Mouse (Mus musculus): ENCODE data around the gene Mdm2. TPM values are rescaled to one million over a fixed set of nuclear protein-coding genes. Genes with fewer than 3 reads are reported as not detected.
A peak's percentile ranks its signal among the peaks of the same experiment; 100 is the strongest.

Gene Mdm2
- polyA plus RNA-seq, 1 experiment from 2014 or later = 55.3 TPM

- peaks cover 73% of the 10 kb centered on the region for H3K36me3 ChIP-seq (ENCODE audit: control insufficient read depth, insufficient read depth)
- peak; percentile 45; the same call in 1 of the 2 replicates for ATAC-seq (replicated peaks; ENCODE audit: extremely low read depth, insufficient read depth, low FRiP score)
These were observed 44.7 kb upstream of the Mdm2 start for GRCm38 (mm10) chr10:117755086-117755798.

DNA sequence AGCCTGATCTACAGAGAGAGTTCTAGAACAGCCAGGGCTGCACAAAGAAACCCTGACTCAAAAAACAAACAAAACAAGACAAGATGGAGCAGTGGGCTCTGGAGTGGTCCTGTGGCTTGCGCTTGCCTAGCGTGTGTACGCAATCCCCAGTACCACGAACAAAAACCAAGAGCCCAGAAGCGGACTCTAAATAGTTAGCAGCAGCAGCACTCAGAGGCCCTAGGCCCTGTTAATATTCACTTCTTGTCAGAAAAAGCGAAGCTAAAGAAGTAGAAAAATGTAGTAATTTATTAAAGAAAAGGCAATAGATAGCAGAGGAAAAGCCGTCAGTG is 44.0 kb upstream of the Mdm2 start:
- peak overlapping the region; percentile 16; the same call in 1 of the 2 replicates for H3K27ac ChIP-seq (ENCODE audit: low read length)
- H3K27me3 ChIP-seq (ENCODE audit: control insufficient read depth, insufficient read depth, low read length) = no peaks in the 10 kb centered on the region
- 94% methylated on average over 7 of the region's 7 CpGs for WGBS
- H3K4me3 ChIP-seq (ENCODE audit: low read length) = no peak overlapping the region
- H3K9me3 ChIP-seq (replicated peaks; ENCODE audit: control insufficient read depth, low read length) = no peaks in the 10 kb centered on the region; the same call in 1 of the 2 replicates
- H3K9ac ChIP-seq (ENCODE audit: low read length) = no peak overlapping the region
- no peaks in the 10 kb centered on the region for H3K4me1 ChIP-seq (ENCODE audit: control insufficient read depth, insufficient read depth, low read length)
- no peak for ATAC-seq (replicated peaks; ENCODE audit: extremely low read depth, insufficient read depth, low FRiP score)
- H3K36me3 ChIP-seq (ENCODE audit: control insufficient read depth, insufficient read depth) = peaks cover 73% of the 10 kb centered on the region
- H3K4me2 ChIP-seq (ENCODE audit: low read depth, low read length) = no peak overlapping the region

More at GRCm38 (mm10) chr10:117755086-117755798, 44.7 kb upstream of the Mdm2 start:
- no peak overlapping the region for H3K9ac ChIP-seq (ENCODE audit: low read length)
- no peak overlapping the region for H3K4me3 ChIP-seq (ENCODE audit: low read length)
- no peaks in the 10 kb centered on the region for H3K4me1 ChIP-seq (ENCODE audit: control insufficient read depth, insufficient read depth, low read length)
- H3K27ac ChIP-seq (ENCODE audit: low read length) = peak overlapping the region; percentile 30; the same call in 1 of the 2 replicates
- WGBS = 82% methylated on average over 13 of the region's 13 CpGs
- no peaks in the 10 kb centered on the region for H3K27me3 ChIP-seq (ENCODE audit: control insufficient read depth, insufficient read depth, low read length)
- no peak overlapping the region for H3K4me2 ChIP-seq (ENCODE audit: low read depth, low read length)
- H3K9me3 ChIP-seq (replicated peaks; ENCODE audit: control insufficient read depth, low read length) = no peaks in the 10 kb centered on the region

DNA sequence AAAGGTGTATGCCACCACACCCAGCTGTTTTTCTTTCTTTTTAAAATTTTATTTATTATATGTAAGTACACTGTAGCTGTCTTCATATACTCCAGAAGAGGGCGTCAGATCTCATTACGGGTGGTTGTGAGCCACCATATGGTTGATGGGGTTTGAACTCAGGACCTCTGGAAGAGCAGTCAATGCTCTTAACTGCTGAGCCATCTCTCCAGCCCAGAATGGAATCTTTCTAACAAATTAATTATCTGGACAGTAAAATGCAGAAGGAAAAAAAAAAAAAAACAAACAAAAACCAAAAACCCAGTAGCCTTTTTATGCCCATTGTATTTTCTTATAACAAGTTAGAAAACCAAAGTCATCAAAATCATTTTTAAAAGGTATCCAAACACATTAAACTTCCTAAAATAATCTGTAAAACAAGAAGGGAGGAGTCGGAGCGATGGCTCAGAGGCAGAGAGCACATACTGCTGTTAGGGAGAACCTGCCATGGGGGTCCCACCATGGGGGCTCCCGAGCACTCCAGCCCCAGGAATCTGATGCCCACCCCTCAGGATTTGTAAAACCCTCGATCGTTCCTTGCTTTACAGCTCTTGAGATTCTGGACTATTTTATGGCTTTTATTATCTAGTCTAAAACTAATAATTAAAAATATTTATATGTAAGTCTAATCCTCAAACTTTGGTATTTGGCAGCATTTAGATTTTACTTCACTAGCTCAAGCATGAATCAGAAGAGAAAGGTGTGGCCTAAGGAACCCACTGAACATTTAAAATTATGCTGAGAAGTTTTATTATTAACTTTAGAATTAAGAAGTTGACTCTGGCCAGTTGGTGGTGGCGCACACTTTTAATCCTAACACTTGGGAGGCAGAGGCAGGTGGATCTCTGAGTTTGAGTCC is 43.4 kb upstream of the Mdm2 start:
- Histone ChIP-seq H3K4me1 (ENCODE audit: control insufficient read depth, insufficient read depth, low read length) (no peaks in the 10 kb centered on the region), H3K36me3 (ENCODE audit: control insufficient read depth, insufficient read depth) (peaks cover 71% of the 10 kb centered on the region), H3K27ac (ENCODE audit: low read length) (no peak overlapping the region), H3K9ac (ENCODE audit: low read length) (no peak overlapping the region), H3K9me3 (replicated peaks; ENCODE audit: control insufficient read depth, low read length) (no peaks in the 10 kb centered on the region; the same call in 1 of the 2 replicates), H3K4me3 (ENCODE audit: low read length) (no peak overlapping the region), H3K27me3 (ENCODE audit: control insufficient read depth, insufficient read depth, low read length) (no peaks in the 10 kb centered on the region), H3K4me2 (ENCODE audit: low read depth, low read length) (no peak overlapping the region)
- no peak for ATAC-seq (replicated peaks; ENCODE audit: extremely low read depth, insufficient read depth, low FRiP score)
- WGBS = 96% methylated on average over 8 of the region's 8 CpGs

DNA sequence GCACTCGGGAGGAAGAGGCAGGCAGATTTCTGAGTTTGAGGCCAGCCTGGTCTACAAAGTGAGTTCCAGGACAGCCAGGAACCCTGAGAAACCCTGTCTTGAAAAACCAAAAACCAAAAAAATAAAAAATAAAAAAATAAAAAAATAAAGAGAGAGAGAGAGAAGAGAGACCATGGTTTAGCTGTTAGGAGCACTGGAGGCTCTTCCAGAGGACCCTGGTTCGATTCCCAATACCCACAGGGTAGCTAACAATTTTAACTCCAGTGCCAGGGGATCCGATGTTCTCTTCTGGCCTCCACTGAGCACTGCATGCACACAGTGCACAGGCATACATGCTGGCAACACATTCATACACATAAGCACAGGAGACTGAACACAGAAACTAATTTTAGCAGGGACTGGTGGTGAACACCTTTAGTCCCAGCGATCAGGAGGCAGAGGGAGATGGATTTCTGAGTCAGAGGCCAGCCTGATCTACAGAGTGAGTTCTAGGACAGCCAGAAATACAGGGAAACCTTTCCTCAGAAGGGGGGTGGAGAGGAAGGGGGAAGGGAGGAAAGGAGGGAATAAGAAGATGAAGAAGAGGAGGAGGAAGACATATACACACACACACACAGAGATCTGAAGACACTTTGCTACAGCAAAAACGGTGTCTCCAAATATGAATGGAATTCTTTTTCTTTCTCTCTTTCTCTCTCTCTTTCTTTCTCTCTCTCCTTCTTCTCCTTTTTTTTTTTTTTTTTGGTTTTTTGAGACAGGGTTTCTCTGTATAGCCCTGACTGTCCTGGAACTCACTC is 42.5 kb upstream of the Mdm2 start:
- peaks cover 64% of the 10 kb centered on the region for H3K36me3 ChIP-seq (ENCODE audit: control insufficient read depth, insufficient read depth)
- H3K9ac ChIP-seq (ENCODE audit: low read length) = no peak overlapping the region
- H3K27ac ChIP-seq (ENCODE audit: low read length) = no peak overlapping the region
- ATAC-seq (replicated peaks; ENCODE audit: extremely low read depth, insufficient read depth, low FRiP score) = no peak
- no peak overlapping the region for H3K4me3 ChIP-seq (ENCODE audit: low read length)
- H3K9me3 ChIP-seq (replicated peaks; ENCODE audit: control insufficient read depth, low read length) = no peaks in the 10 kb centered on the region; the same call in 1 of the 2 replicates
- no peak overlapping the region for H3K4me2 ChIP-seq (ENCODE audit: low read depth, low read length)
- H3K27me3 ChIP-seq (ENCODE audit: control insufficient read depth, insufficient read depth, low read length) = no peaks in the 10 kb centered on the region
- no peaks in the 10 kb centered on the region for H3K4me1 ChIP-seq (ENCODE audit: control insufficient read depth, insufficient read depth, low read length)
- 95% methylated on average over 5 of the region's 5 CpGs for WGBS

- Histone ChIP-seq H3K27ac (ENCODE audit: low read length) (no peak overlapping the region), H3K27me3 (ENCODE audit: control insufficient read depth, insufficient read depth, low read length) (no peaks in the 10 kb centered on the region), H3K9me3 (replicated peaks; ENCODE audit: control insufficient read depth, low read length) (no peaks in the 10 kb centered on the region; the same call in 1 of the 2 replicates), H3K4me3 (ENCODE audit: low read length) (no peak overlapping the region), H3K36me3 (ENCODE audit: control insufficient read depth, insufficient read depth) (peaks cover 57% of the 10 kb centered on the region), H3K9ac (ENCODE audit: low read length) (no peak overlapping the region), H3K4me2 (ENCODE audit: low read depth, low read length) (no peak overlapping the region), H3K4me1 (ENCODE audit: control insufficient read depth, insufficient read depth, low read length) (no peaks in the 10 kb centered on the region)
- ATAC-seq (replicated peaks; ENCODE audit: extremely low read depth, insufficient read depth, low FRiP score) = no peak
- WGBS = 97% methylated on average over 7 of the region's 7 CpGs
These were observed 41.8 kb upstream of the Mdm2 start for GRCm38 (mm10) chr10:117752304-117752821.

- no peaks in the 10 kb centered on the region for H3K4me1 ChIP-seq (ENCODE audit: control insufficient read depth, insufficient read depth, low read length)
- no peak overlapping the region for H3K9ac ChIP-seq (ENCODE audit: low read length)
- H3K27me3 ChIP-seq (ENCODE audit: control insufficient read depth, insufficient read depth, low read length) = no peaks in the 10 kb centered on the region
- peaks cover 51% of the 10 kb centered on the region for H3K36me3 ChIP-seq (ENCODE audit: control insufficient read depth, insufficient read depth)
- no peak overlapping the region for H3K4me2 ChIP-seq (ENCODE audit: low read depth, low read length)
- WGBS = 90% methylated on average over 6 of the region's 6 CpGs
- ATAC-seq (replicated peaks; ENCODE audit: extremely low read depth, insufficient read depth, low FRiP score) = no peak
- no peaks in the 10 kb centered on the region; the same call in 1 of the 2 replicates for H3K9me3 ChIP-seq (replicated peaks; ENCODE audit: control insufficient read depth, low read length)
- no peak overlapping the region for H3K4me3 ChIP-seq (ENCODE audit: low read length)
- H3K27ac ChIP-seq (ENCODE audit: low read length) = no peak overlapping the region
These were observed 41.2 kb upstream of the Mdm2 start for GRCm38 (mm10) chr10:117751744-117752143.

- Histone ChIP-seq H3K27ac (ENCODE audit: low read length) (no peak overlapping the region), H3K4me2 (ENCODE audit: low read depth, low read length) (no peak overlapping the region), H3K4me1 (ENCODE audit: control insufficient read depth, insufficient read depth, low read length) (no peaks in the 10 kb centered on the region), H3K27me3 (ENCODE audit: control insufficient read depth, insufficient read depth, low read length) (no peaks in the 10 kb centered on the region), H3K9me3 (replicated peaks; ENCODE audit: control insufficient read depth, low read length) (no peaks in the 10 kb centered on the region; the same call in 1 of the 2 replicates), H3K9ac (ENCODE audit: low read length) (no peak overlapping the region), H3K4me3 (ENCODE audit: low read length) (no peak overlapping the region), H3K36me3 (ENCODE audit: control insufficient read depth, insufficient read depth) (peaks cover 46% of the 10 kb centered on the region)
- 97% methylated on average over 14 of the region's 14 CpGs for WGBS
- ATAC-seq (replicated peaks; ENCODE audit: extremely low read depth, insufficient read depth, low FRiP score) = no peak
These were observed 40.7 kb upstream of the Mdm2 start for GRCm38 (mm10) chr10:117751282-117751610.

- peaks cover 42% of the 10 kb centered on the region for H3K36me3 ChIP-seq (ENCODE audit: control insufficient read depth, insufficient read depth)
- ATAC-seq (replicated peaks; ENCODE audit: extremely low read depth, insufficient read depth, low FRiP score) = no peak
- no peaks in the 10 kb centered on the region; the same call in 1 of the 2 replicates for H3K9me3 ChIP-seq (replicated peaks; ENCODE audit: control insufficient read depth, low read length)
- H3K27me3 ChIP-seq (ENCODE audit: control insufficient read depth, insufficient read depth, low read length) = no peaks in the 10 kb centered on the region
- H3K4me3 ChIP-seq (ENCODE audit: low read length) = no peak overlapping the region
- WGBS = 96% methylated on average over 5 of the region's 5 CpGs
- H3K4me1 ChIP-seq (ENCODE audit: control insufficient read depth, insufficient read depth, low read length) = no peaks in the 10 kb centered on the region
- no peak overlapping the region for H3K27ac ChIP-seq (ENCODE audit: low read length)
- H3K4me2 ChIP-seq (ENCODE audit: low read depth, low read length) = no peak overlapping the region
- no peak overlapping the region for H3K9ac ChIP-seq (ENCODE audit: low read length)
These were observed 40.1 kb upstream of the Mdm2 start for GRCm38 (mm10) chr10:117750529-117751281.
